Mouse (Mus musculus) embryonic fibroblast, embryonic 13.5 days (primary cell): ENCODE measurements around the gene Map2k1.

Experiments used
- CTCF ChIP-seq: IDR thresholded peaks from 2 replicates; pipeline ENCODE4 v1.5.1; 2011; ENCODE audit warnings: mild to moderate bottlenecking, control low read depth, low read length, moderate library complexity, borderline replicate concordance; ENCODE audit not compliant: insufficient read depth
- POLR2A ChIP-seq: IDR thresholded peaks from 2 replicates; pipeline ENCODE4 v1.6.1; 2011; ENCODE audit warnings: low read depth, mild to moderate bottlenecking, control low read depth, low read length, moderate library complexity

- no peak for TF ChIP-seq CTCF
- no peak for TF ChIP-seq POLR2A
These were observed 2.0 kb upstream of the Map2k1 start for GRCm38 (mm10) chr9:64255422-64255821.
